Mouse (Mus musculus) megakaryocyte, embryonic 14.5 days (primary cell): ENCODE results near the gene Gtpbp2. TPM values are rescaled to one million over a fixed set of nuclear protein-coding genes. Genes with fewer than 3 reads are reported as not detected.

Experiments used
- H3K27me3 ChIP-seq: replicated peaks from 2 replicates; pipeline ENCODE3; 2012; ENCODE audit warnings: inconsistent platforms
- H3K36me3 ChIP-seq: replicated peaks from 2 replicates; pipeline ENCODE3; 2012; ENCODE audit warnings: low read length, inconsistent platforms, mixed read lengths
- H3K4me1 ChIP-seq: 2 replicates; pipeline ENCODE4 v1.6.1; 2012; ENCODE audit warnings: inconsistent platforms
- H3K4me3 ChIP-seq: replicated peaks from 2 replicates; pipeline ENCODE3; 2012; ENCODE audit warnings: moderate library complexity, mild to moderate bottlenecking, inconsistent platforms
- H3K9me3 ChIP-seq: 2 replicates; pipeline ENCODE4 v1.6.1; 2012; ENCODE audit warnings: inconsistent platforms
- FLI1 ChIP-seq: IDR thresholded peaks from 2 replicates; pipeline ENCODE4 v1.6.1; 2012; ENCODE audit warnings: low read length, inconsistent platforms, mixed read lengths
- GATA1 ChIP-seq: IDR thresholded peaks from 3 replicates; pipeline ENCODE4 v1.6.1; 2012; ENCODE audit warnings: mixed read lengths, low read length, inconsistent platforms, borderline replicate concordance
- polyA plus RNA-seq: library from polyadenylated mRNA; stranded (reverse); fragments of >175 nt; gene quantifications from 2 replicates; pipeline ENCODE4 v1.2.3, GENCODE M21; 2012; ENCODE audit warnings: low replicate concordance; ENCODE audit not compliant: insufficient read depth

The Gtpbp2 gene
- polyA plus RNA-seq, 1 experiment, result 69.9 TPM

- TF ChIP-seq GATA1 (no peak), FLI1 (no peak)
- no peaks in the 10 kb centered on the region for H3K9me3 ChIP-seq
- H3K4me3 ChIP-seq, result peak within 1 kb of the TSS; percentile 98
- H3K36me3 ChIP-seq, result peaks cover 33% of the 10 kb centered on the region
- H3K27me3 ChIP-seq, result no peaks in the 10 kb centered on the region
- peaks cover 49% of the 10 kb centered on the region for H3K4me1 ChIP-seq
These were observed 7.7 kb upstream of the Gtpbp2 start, which contains the start of gene Mad2l1bp for GRCm38 (mm10) chr17:46152847-46153782. Mad2l1bp (minus strand) TSS chr17:46153553.

GRCm38 (mm10) chr17:46154336-46154735 lies 6.5 kb upstream of the Gtpbp2 start:
- TF ChIP-seq FLI1, result no peak
- TF ChIP-seq GATA1, result no peak
- H3K9me3 ChIP-seq, result no peaks in the 10 kb centered on the region
- H3K4me1 ChIP-seq, result peaks cover 50% of the 10 kb centered on the region
- peak overlapping the region; percentile 18 for H3K4me3 ChIP-seq
- peaks cover 22% of the 10 kb centered on the region for H3K36me3 ChIP-seq
- no peaks in the 10 kb centered on the region for H3K27me3 ChIP-seq

GRCm38 (mm10) chr17:46156680-46157079 lies 4.2 kb upstream of the Gtpbp2 start:
- TF ChIP-seq FLI1 (no peak), GATA1 (no peak)
- no peaks in the 10 kb centered on the region for H3K9me3 ChIP-seq

GRCm38 (mm10) chr17:46157131-46157530 lies 3.7 kb upstream of the Gtpbp2 start:
- H3K4me3 ChIP-seq, result peak overlapping the region; percentile 12

More at GRCm38 (mm10) chr17:46156680-46157079, 4.2 kb upstream of the Gtpbp2 start:
- Histone ChIP-seq H3K4me3 (no peak overlapping the region), H3K27me3 (no peaks in the 10 kb centered on the region), H3K36me3 (peaks cover 11% of the 10 kb centered on the region), H3K4me1 (peaks cover 55% of the 10 kb centered on the region)

GRCm38 (mm10) chr17:46159236-46159635 lies 1.6 kb upstream of the Gtpbp2 start:
- no peaks in the 10 kb centered on the region for H3K27me3 ChIP-seq
- H3K4me1 ChIP-seq, result peaks cover 69% of the 10 kb centered on the region
- TF ChIP-seq FLI1 (no peak), GATA1 (no peak)
- H3K9me3 ChIP-seq, result no peaks in the 10 kb centered on the region
- peak overlapping the region; percentile 95 for H3K4me3 ChIP-seq
- peaks cover 25% of the 10 kb centered on the region for H3K36me3 ChIP-seq

More at GRCm38 (mm10) chr17:46157131-46157530, 3.7 kb upstream of the Gtpbp2 start:
- H3K9me3 ChIP-seq, result no peaks in the 10 kb centered on the region
- H3K36me3 ChIP-seq, result peaks cover 10% of the 10 kb centered on the region
- TF ChIP-seq FLI1 (no peak), GATA1 (no peak)
- H3K27me3 ChIP-seq, result no peaks in the 10 kb centered on the region
- peaks cover 57% of the 10 kb centered on the region for H3K4me1 ChIP-seq

- Histone ChIP-seq H3K36me3 (peaks cover 34% of the 10 kb centered on the region), H3K4me1 (peaks cover 77% of the 10 kb centered on the region), H3K9me3 (no peaks in the 10 kb centered on the region), H3K27me3 (no peaks in the 10 kb centered on the region), H3K4me3 (peak overlapping the region; percentile 95)
- TF ChIP-seq GATA1 (no peak), FLI1 (no peak)
These were observed 656 bp upstream of the Gtpbp2 start for GRCm38 (mm10) chr17:46160090-46160662.

GRCm38 (mm10) chr17:46161179-46161578 lies 347 bp downstream of the Gtpbp2 start:
- peaks cover 84% of the 10 kb centered on the region for H3K4me1 ChIP-seq
- peak overlapping the region; percentile 95 for H3K4me3 ChIP-seq
- H3K27me3 ChIP-seq, result no peaks in the 10 kb centered on the region
- TF ChIP-seq GATA1, result no peak
- TF ChIP-seq FLI1, result no peak
- H3K9me3 ChIP-seq, result no peaks in the 10 kb centered on the region
- peaks cover 44% of the 10 kb centered on the region for H3K36me3 ChIP-seq

- peaks cover 84% of the 10 kb centered on the region for H3K4me1 ChIP-seq
- TF ChIP-seq GATA1, result no peak
- no peak for TF ChIP-seq FLI1
- H3K9me3 ChIP-seq, result no peaks in the 10 kb centered on the region
- peaks cover 50% of the 10 kb centered on the region for H3K36me3 ChIP-seq
- no peaks in the 10 kb centered on the region for H3K27me3 ChIP-seq
- H3K4me3 ChIP-seq, result peak overlapping the region; percentile 95
These were observed 878 bp downstream of the Gtpbp2 start for GRCm38 (mm10) chr17:46161710-46162109.

GRCm38 (mm10) chr17:46162551-46162950 lies 1.7 kb downstream of the Gtpbp2 start:
- H3K27me3 ChIP-seq, result no peaks in the 10 kb centered on the region
- peak overlapping the region; percentile 95 for H3K4me3 ChIP-seq
- peaks cover 84% of the 10 kb centered on the region for H3K4me1 ChIP-seq
- H3K36me3 ChIP-seq, result peaks cover 54% of the 10 kb centered on the region
- no peaks in the 10 kb centered on the region for H3K9me3 ChIP-seq
- TF ChIP-seq FLI1, result no peak
- TF ChIP-seq GATA1, result no peak
